Mouse (Mus musculus) heart, embryonic 11.5 days (tissue): ENCODE measurements around the gene Tspo. TPM values are rescaled to one million over a fixed set of nuclear protein-coding genes. Genes with fewer than 3 reads are reported as not detected.

Experiments
- ATAC-seq: fragments of 200-750 bp; cut with Nextera tagmentation; replicated peaks from 2 replicates; pipeline ENCODE4 v1.8.0; 2017; ENCODE audit warnings: moderate library complexity; ENCODE audit not compliant: insufficient number of reproducible peaks, low FRiP score, low TSS enrichment
- H3K27ac ChIP-seq: fragments of 300-500 bp; sonication (generic); 2 replicates; pipeline ENCODE4 v1.5.1; 2014; ENCODE audit warnings: mild to moderate bottlenecking, low read depth, low read length
- H3K27me3 ChIP-seq: fragments of 300-500 bp; sonication (generic); 2 replicates; pipeline ENCODE4 v1.6.1; 2014; ENCODE audit warnings: mild to moderate bottlenecking, low read length, mixed read lengths; ENCODE audit not compliant: control insufficient read depth, insufficient read depth
- H3K36me3 ChIP-seq: fragments of 300-500 bp; sonication (generic); 2 replicates; pipeline ENCODE4 v1.6.1; 2014; ENCODE audit warnings: mild to moderate bottlenecking, low read length, moderate library complexity, mixed read lengths; ENCODE audit not compliant: control insufficient read depth, insufficient read depth
- H3K4me1 ChIP-seq: fragments of 300-500 bp; sonication (generic); 2 replicates; pipeline ENCODE4 v1.6.1; 2014; ENCODE audit warnings: low read length; ENCODE audit not compliant: control insufficient read depth, insufficient read depth
- H3K4me2 ChIP-seq: fragments of 300-500 bp; sonication (generic); 2 replicates; pipeline ENCODE4 v1.6.1; 2014; ENCODE audit warnings: mild to moderate bottlenecking, moderate library complexity
- H3K4me3 ChIP-seq: fragments of 300-500 bp; sonication (generic); 2 replicates; pipeline ENCODE4 v1.5.1; 2014; ENCODE audit warnings: low read depth, low read length
- H3K9ac ChIP-seq: fragments of 300-500 bp; sonication (generic); 2 replicates; pipeline ENCODE4 v1.6.1; 2014; ENCODE audit warnings: mild to moderate bottlenecking, low read depth, low read length, moderate library complexity
- H3K9me3 ChIP-seq: fragments of 300-500 bp; sonication (generic); replicated peaks from 2 replicates; pipeline ENCODE4 v1.6.1; 2016; ENCODE audit warnings: low read length; ENCODE audit not compliant: control insufficient read depth
- WGBS: fragments of 180-500 bp; shearing (Covaris S2); extraction: QIAGEN DNeasy Blood & Tissue Kit; methylation state at CpG from one replicate; pipeline ENCODE4 v1.1.7; 2014; ENCODE audit not compliant: insufficient replicate concordance; 5-methylcytosine and 5-hydroxymethylcytosine counted together
- polyA plus RNA-seq: library from polyadenylated mRNA; unstranded; fragments of >200 nt; fragmentation: Nextera tagmentation; extraction: Ambion mirVana; gene quantifications from 2 replicates; pipeline ENCODE4 v1.2.1, GENCODE M21; 2014

The Tspo gene
- polyA plus RNA-seq, 1 experiment from 2014 or later = 136 TPM

GRCm38 (mm10) chr15:83593702-83594512 lies 30.5 kb downstream of the Tspo start:
- peak overlapping the region; percentile 83 for H3K4me2 ChIP-seq
- H3K27me3 ChIP-seq = no peaks in the 10 kb centered on the region
- H3K9me3 ChIP-seq = no peaks in the 10 kb centered on the region
- ATAC-seq = peak; percentile 68
- 9% methylated on average over 19 of the region's 19 CpGs for WGBS
- H3K36me3 ChIP-seq = no peaks in the 10 kb centered on the region
- H3K4me3 ChIP-seq = peak overlapping the region; percentile 56
- peak overlapping the region; percentile 36 for H3K27ac ChIP-seq
- peaks cover 20% of the 10 kb centered on the region for H3K4me1 ChIP-seq
- peak overlapping the region; percentile 82 for H3K9ac ChIP-seq

DNA sequence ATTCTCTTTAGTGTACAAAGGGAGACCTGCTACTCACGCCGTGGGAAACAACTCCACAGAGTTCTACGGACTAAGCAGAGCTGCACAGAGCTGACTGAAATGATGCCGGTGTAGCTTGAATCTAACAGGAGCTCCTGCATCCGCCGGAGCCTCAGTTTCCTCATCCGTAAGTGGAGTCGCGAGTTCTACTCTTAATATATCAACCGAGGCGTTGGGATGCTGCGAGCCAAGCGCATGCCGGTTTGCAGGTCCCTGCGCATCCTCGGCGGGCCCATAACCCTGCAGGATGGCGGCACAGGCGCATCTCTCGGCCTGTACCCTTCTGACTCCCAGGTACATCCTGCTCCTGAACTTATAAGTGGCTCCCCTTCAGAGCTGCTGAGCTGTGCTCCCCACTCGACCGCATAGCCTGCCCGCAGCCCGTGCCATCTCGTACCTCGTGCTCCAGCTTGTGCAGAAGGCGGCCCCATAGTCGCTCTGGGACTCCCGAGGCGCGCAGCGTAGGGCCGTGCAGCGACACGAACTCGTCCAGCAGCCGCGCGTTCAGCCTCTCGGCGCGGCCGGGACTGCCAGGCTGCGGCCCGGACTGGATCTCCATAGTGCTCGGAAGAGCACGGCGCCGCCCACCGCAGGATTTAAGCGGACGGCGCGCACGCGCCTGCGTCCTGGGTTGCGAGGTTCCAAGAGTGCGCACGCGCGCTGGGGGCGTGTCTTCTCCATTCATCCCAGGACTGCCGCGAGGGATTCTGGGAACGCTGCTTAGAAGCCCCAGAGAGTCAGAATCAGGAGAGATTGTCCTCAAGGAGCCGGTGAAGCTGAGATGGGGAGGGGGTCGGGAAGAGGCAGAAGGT lies 31.3 kb downstream of the Tspo start, which contains the start of gene Ttll12:
Ttll12 (minus strand) TSS at position 645 of the 851 bp plus-strand sequence.
- Histone ChIP-seq H3K36me3 (no peaks in the 10 kb centered on the region), H3K4me3 (peak within 1 kb of the TSS; percentile 56), H3K9ac (peak within 1 kb of the TSS; percentile 82), H3K27me3 (no peaks in the 10 kb centered on the region), H3K4me1 (peaks cover 20% of the 10 kb centered on the region), H3K9me3 (no peaks in the 10 kb centered on the region), H3K4me2 (peak within 1 kb of the TSS; percentile 83), H3K27ac (peak within 1 kb of the TSS; percentile 73)
- under 1% methylated on average over 68 of the region's 68 CpGs for WGBS
- peak; percentile 84 for ATAC-seq

DNA sequence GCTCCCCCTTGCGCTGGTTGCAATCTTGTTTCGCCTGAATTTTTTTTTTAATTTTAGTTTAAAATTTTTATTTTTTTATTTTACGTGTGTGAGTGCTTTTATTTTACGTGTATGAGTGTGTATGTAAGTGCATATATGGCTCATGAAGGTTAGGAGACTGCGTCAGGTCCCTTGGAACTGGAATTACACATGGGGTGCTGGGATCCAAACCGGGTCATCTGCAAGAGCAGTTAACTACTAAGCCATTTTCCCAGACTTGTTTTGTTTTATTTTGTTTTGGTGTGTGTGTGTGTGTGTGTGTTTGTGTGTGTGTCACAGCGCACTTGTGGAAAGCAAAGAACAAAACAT lies 31.9 kb downstream of the Tspo start:
- ATAC-seq = no peak
- Histone ChIP-seq H3K36me3 (no peaks in the 10 kb centered on the region), H3K27ac (0 out of 2 replicates have a peak overlapping the region, but pooled peaks have one; percentile 73), H3K4me3 (peak overlapping the region; percentile 56), H3K4me2 (peak overlapping the region; percentile 83), H3K9me3 (no peaks in the 10 kb centered on the region), H3K9ac (peak overlapping the region; percentile 82), H3K27me3 (no peaks in the 10 kb centered on the region), H3K4me1 (peaks cover 20% of the 10 kb centered on the region)
- 38% methylated on average over 7 of the region's 7 CpGs for WGBS

DNA sequence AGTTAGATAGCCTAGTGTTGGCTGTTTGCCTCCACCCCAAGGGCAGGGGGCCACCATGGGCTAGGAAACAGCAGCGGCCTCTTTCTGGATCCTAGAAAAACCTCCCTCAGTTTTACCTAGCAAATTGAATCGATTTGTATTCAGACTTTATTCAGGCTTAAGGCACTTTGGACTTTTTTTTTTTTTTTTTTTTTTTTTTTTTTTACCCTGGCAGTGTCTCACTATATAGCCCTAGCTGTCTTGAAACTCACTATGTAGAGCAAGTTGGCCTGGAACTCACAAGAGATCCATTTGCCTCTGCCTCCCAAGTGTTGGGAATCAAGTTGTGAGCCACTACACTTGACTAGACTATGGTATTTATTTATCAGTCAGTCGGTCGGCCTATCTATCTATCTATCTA lies 33.4 kb downstream of the Tspo start:
- WGBS = 85% methylated on average over 4 of the region's 4 CpGs
- Histone ChIP-seq H3K9me3 (no peaks in the 10 kb centered on the region), H3K27ac (no peak overlapping the region), H3K27me3 (no peaks in the 10 kb centered on the region), H3K36me3 (no peaks in the 10 kb centered on the region), H3K9ac (no peak overlapping the region), H3K4me3 (no peak overlapping the region), H3K4me1 (peaks cover 17% of the 10 kb centered on the region), H3K4me2 (no peak overlapping the region)
- ATAC-seq = no peak

- H3K9ac ChIP-seq = no peak overlapping the region
- H3K27ac ChIP-seq = no peak overlapping the region
- no peaks in the 10 kb centered on the region for H3K27me3 ChIP-seq
- 72% methylated on average over 4 of the region's 4 CpGs for WGBS
- ATAC-seq = no peak
- H3K4me3 ChIP-seq = no peak overlapping the region
- H3K36me3 ChIP-seq = no peaks in the 10 kb centered on the region
- H3K4me2 ChIP-seq = no peak overlapping the region
- H3K4me1 ChIP-seq = no peaks in the 10 kb centered on the region
- H3K9me3 ChIP-seq = no peaks in the 10 kb centered on the region
Observed at GRCm38 (mm10) chr15:83601185-83601584, 37.8 kb downstream of the Tspo start.

- no peak for ATAC-seq
- Histone ChIP-seq H3K36me3 (no peaks in the 10 kb centered on the region), H3K4me1 (no peaks in the 10 kb centered on the region), H3K4me3 (no peak overlapping the region), H3K4me2 (no peak overlapping the region), H3K9me3 (no peaks in the 10 kb centered on the region), H3K9ac (no peak overlapping the region), H3K27ac (no peak overlapping the region), H3K27me3 (no peaks in the 10 kb centered on the region)
- 81% methylated on average over 12 of the region's 13 CpGs for WGBS
Observed at GRCm38 (mm10) chr15:83602372-83603045, 39.1 kb downstream of the Tspo start.

DNA sequence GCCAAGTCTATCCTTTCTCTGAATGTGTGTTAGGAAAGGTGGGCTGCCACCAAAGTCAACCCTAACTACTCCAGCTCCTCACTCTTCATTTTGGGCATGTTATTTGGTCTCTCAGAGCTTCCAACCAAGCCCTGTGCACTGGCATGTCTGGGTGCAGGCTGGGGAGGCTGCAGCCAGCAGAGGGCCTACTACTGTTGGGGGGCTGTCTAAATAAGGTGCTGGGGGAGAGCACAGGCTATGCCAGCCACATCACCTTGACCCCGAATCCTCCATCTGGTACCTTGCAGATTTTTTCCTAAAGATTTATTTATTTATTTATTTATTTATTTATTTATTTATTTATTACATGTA lies 39.6 kb downstream of the Tspo start:
- H3K4me3 ChIP-seq = no peak overlapping the region
- no peaks in the 10 kb centered on the region for H3K4me1 ChIP-seq
- no peak overlapping the region for H3K4me2 ChIP-seq
- 86% methylated on average over 1 of the region's 1 CpGs for WGBS
- no peaks in the 10 kb centered on the region for H3K36me3 ChIP-seq
- no peak for ATAC-seq
- no peak overlapping the region for H3K9ac ChIP-seq
- no peaks in the 10 kb centered on the region for H3K9me3 ChIP-seq
- no peaks in the 10 kb centered on the region for H3K27me3 ChIP-seq
- H3K27ac ChIP-seq = no peak overlapping the region

GRCm38 (mm10) chr15:83603426-83603825 lies 40.0 kb downstream of the Tspo start:
- no peak overlapping the region for H3K9ac ChIP-seq
- no peaks in the 10 kb centered on the region for H3K27me3 ChIP-seq
- no peaks in the 10 kb centered on the region for H3K36me3 ChIP-seq
- no peak overlapping the region for H3K27ac ChIP-seq
- H3K9me3 ChIP-seq = no peaks in the 10 kb centered on the region
- no peaks in the 10 kb centered on the region for H3K4me1 ChIP-seq
- H3K4me2 ChIP-seq = no peak overlapping the region
- no peak for ATAC-seq
- H3K4me3 ChIP-seq = no peak overlapping the region
- WGBS = 92% methylated on average over 7 of the region's 7 CpGs
